Mouse (Mus musculus) midbrain, postnatal 0 days (tissue): ENCODE measurements around the gene Olfr669. TPM values are rescaled to one million over a fixed set of nuclear protein-coding genes. Genes with fewer than 3 reads are reported as not detected.
"Not testable (repeated sequence)": the region's sequence is repeated elsewhere in the genome, so short reads cannot be mapped to it uniquely, and the experiment has no call there.

Experiments used
- ATAC-seq: fragments of 200-750 bp; cut with Nextera tagmentation; 2 replicates; pipeline ENCODE4 v1.8.0; 2017; ENCODE audit warnings: moderate number of reproducible peaks, mild to moderate bottlenecking, moderate TSS enrichment, moderate library complexity; ENCODE audit not compliant: low FRiP score
- DNase-seq: peaks from one replicate; pipeline ENCODE4 v3.0.0-alpha.2; 2015; ENCODE audit warnings: low spot score
- H3K27ac ChIP-seq: fragments of 300-500 bp; sonication (generic); 2 replicates; pipeline ENCODE4 v1.5.1; 2014; ENCODE audit warnings: low read depth, mild to moderate bottlenecking, low read length, mixed read lengths
- H3K27me3 ChIP-seq: fragments of 300-500 bp; sonication (generic); 2 replicates; pipeline ENCODE4 v1.6.1; 2014; ENCODE audit warnings: low read length, control low read depth, mixed read lengths; ENCODE audit not compliant: insufficient read depth
- H3K36me3 ChIP-seq: fragments of 300-500 bp; sonication (generic); 2 replicates; pipeline ENCODE4 v1.6.1; 2014; ENCODE audit warnings: low read length, control low read depth, mixed read lengths; ENCODE audit not compliant: insufficient read depth
- H3K4me1 ChIP-seq: fragments of 300-500 bp; sonication (generic); 2 replicates; pipeline ENCODE4 v1.6.1; 2014; ENCODE audit warnings: mild to moderate bottlenecking, control low read depth, antibody characterized with exemption, low read length, mixed read lengths; ENCODE audit not compliant: insufficient read depth
- H3K4me2 ChIP-seq: fragments of 300-500 bp; sonication (generic); 2 replicates; pipeline ENCODE4 v1.6.1; 2014; ENCODE audit warnings: low read depth, mild to moderate bottlenecking, low read length, mixed read lengths; ENCODE audit not compliant: poor library complexity, severe bottlenecking
- H3K4me3 ChIP-seq: fragments of 300-500 bp; sonication (generic); 2 replicates; pipeline ENCODE4 v1.5.1; 2014; ENCODE audit warnings: low read depth, mild to moderate bottlenecking, low read length, moderate library complexity
- H3K9ac ChIP-seq: fragments of 300-500 bp; sonication (generic); replicated peaks from 2 replicates; pipeline ENCODE4 v1.6.1; 2014; ENCODE audit warnings: mild to moderate bottlenecking, low read length, moderate library complexity, mixed read lengths; ENCODE audit not compliant: poor library complexity, severe bottlenecking
- H3K9me3 ChIP-seq: fragments of 300-500 bp; sonication (generic); 2 replicates; pipeline ENCODE4 v1.6.1; 2016; ENCODE audit warnings: low read length, control low read depth
- CTCF ChIP-seq: IDR thresholded peaks from 2 replicates; pipeline ENCODE4 v1.5.1; 2016; ENCODE audit warnings: antibody characterized with exemption, mild to moderate bottlenecking
- WGBS: fragments of 180-500 bp; shearing (Covaris S2); extraction: QIAGEN DNeasy Blood & Tissue Kit; methylation state at CpG from one replicate; pipeline ENCODE4 v1.1.7; 2014; 5-methylcytosine and 5-hydroxymethylcytosine counted together
- polyA plus RNA-seq: library from polyadenylated mRNA; unstranded; fragments of >200 nt; fragmentation: Nextera tagmentation; extraction: Ambion mirVana; gene quantifications from 2 replicates; pipeline ENCODE4 v1.2.1, GENCODE M21; 2015
- total RNA-seq: library from RNA; depleted of rRNA; stranded (reverse); fragments of >200 nt; gene quantifications from 2 replicates; pipeline ENCODE4 v1.2.3, GENCODE M21; 2014; rRNA removed

Gene Olfr669
- not detected in 2 replicates for total RNA-seq
- not detected in 2 replicates for polyA plus RNA-seq

- ATAC-seq (no peak), DNase-seq (no peak)
- no peak for TF ChIP-seq CTCF
- H3K27me3 ChIP-seq = no peaks in the 10 kb centered on the region
- H3K4me2 ChIP-seq = no peak within 1 kb of the TSS
- no peak within 1 kb of the TSS for H3K27ac ChIP-seq
- no peak within 1 kb of the TSS for H3K9ac ChIP-seq
- H3K9me3 ChIP-seq = no peaks in the 10 kb centered on the region
- WGBS = 89% methylated on average over 1 of the region's 1 CpGs
- no peak within 1 kb of the TSS for H3K4me3 ChIP-seq
- no peaks in the 10 kb centered on the region for H3K4me1 ChIP-seq
- no peaks in the 10 kb centered on the region for H3K36me3 ChIP-seq
Measured at GRCm38 (mm10) chr7:104933940-104934339, at the start of gene Olfr669. Olfr669 (plus strand) TSS chr7:104934240.

DNA sequence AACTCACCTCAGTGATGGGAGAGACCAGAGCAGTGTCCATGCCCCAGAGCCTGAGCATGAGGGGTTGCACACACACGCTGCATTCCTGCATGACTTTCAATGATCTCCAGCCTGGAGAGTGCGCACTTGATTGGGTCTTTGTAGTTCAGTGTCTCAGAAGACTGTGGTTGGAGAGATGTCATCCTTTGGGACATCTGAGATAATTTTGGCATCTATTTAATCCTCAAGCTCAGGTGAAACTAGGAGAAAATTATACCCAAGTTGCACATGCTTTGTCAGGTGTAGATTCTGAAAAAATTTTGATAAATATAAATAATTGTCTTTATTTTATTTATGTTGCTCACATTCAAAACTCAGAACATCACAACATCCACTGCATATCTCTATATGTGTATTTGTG, 38.2 kb upstream of the Olfr669 start, which contains the start of gene Olfr666:
TSS of gene Olfr666 (minus strand) at position 101 of the 400 bp plus-strand sequence.
- DNase-seq (no peak), ATAC-seq (no peak)
- Histone ChIP-seq H3K36me3 (no peaks in the 10 kb centered on the region), H3K4me1 (no peaks in the 10 kb centered on the region), H3K27ac (no peak within 1 kb of the TSS), H3K27me3 (no peaks in the 10 kb centered on the region), H3K9ac (no peak within 1 kb of the TSS), H3K4me3 (no peak within 1 kb of the TSS), H3K4me2 (no peak within 1 kb of the TSS), H3K9me3 (no peaks in the 10 kb centered on the region)
- 86% methylated on average over 2 of the region's 2 CpGs for WGBS
- no peak for TF ChIP-seq CTCF

GRCm38 (mm10) chr7:104921382-104921781, 12.7 kb upstream of the Olfr669 start, which contains the start of gene Olfr667:
Olfr667 (minus strand) TSS chr7:104921482.
- Histone ChIP-seq H3K27ac (no peak within 1 kb of the TSS), H3K36me3 (no peaks in the 10 kb centered on the region), H3K27me3 (no peaks in the 10 kb centered on the region), H3K9ac (no peak within 1 kb of the TSS), H3K4me1 (no peaks in the 10 kb centered on the region), H3K9me3 (no peaks in the 10 kb centered on the region), H3K4me3 (no peak within 1 kb of the TSS), H3K4me2 (no peak within 1 kb of the TSS)
- ATAC-seq (no peak), DNase-seq (no peak)
- no peak for TF ChIP-seq CTCF
- 91% methylated on average over 1 of the region's 1 CpGs for WGBS

DNA sequence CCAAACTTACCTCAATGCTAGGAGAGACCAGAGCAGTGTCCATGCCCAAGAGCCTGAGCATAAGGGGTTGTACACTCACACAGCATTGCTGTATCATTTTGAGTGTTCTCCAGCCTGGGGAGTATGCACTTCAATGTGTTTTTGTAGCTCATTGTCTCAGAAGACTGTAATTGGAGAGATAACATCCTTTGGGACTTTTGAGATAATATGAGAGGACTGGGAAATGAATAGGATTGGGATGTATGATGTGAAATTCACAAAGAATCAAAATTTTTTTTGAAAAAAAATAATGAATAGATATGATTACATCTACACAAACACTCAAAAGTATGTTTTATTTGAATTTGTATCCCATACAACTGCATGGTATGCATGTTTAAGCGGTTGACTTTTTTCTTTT, 6.1 kb upstream of the Olfr669 start, which contains the start of gene Olfr668:
TSS of gene Olfr668 (minus strand) at position 101 of the 400 bp plus-strand sequence.
- no peaks in the 10 kb centered on the region for H3K36me3 ChIP-seq
- H3K9me3 ChIP-seq = no peaks in the 10 kb centered on the region
- ATAC-seq (no peak), DNase-seq (no peak)
- no peaks in the 10 kb centered on the region for H3K27me3 ChIP-seq
- no peak within 1 kb of the TSS for H3K27ac ChIP-seq
- TF ChIP-seq CTCF = no peak
- H3K4me3 ChIP-seq = no peak within 1 kb of the TSS
- WGBS = 77% methylated on average over 1 of the region's 1 CpGs
- no peak within 1 kb of the TSS for H3K9ac ChIP-seq
- no peak within 1 kb of the TSS for H3K4me2 ChIP-seq
- H3K4me1 ChIP-seq = no peaks in the 10 kb centered on the region

DNA sequence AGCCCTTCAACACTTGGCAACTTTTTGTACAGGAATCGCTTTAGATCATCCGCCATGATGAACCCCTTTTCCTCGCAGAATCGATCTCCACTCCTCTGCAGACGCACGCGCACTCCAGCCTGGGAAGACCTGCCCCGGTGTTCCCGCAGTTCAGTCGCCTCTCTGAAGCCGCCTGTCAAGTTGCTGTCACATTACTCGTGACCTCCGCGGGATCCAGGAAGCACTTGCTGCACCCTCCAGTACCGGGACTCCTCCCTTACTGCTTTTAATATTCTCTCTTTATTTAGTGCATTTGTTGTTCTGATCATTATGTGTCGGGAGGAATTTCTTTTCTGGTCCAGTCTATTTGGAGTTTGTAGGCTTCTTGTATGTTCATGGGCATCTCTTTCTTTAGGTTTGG, 16.2 kb downstream of the Olfr669 start:
- not testable (repeated sequence) for ATAC-seq, H3K36me3 ChIP-seq, H3K4me2 ChIP-seq, H3K27me3 ChIP-seq, H3K9me3 ChIP-seq, DNase-seq, H3K27ac ChIP-seq, H3K9ac ChIP-seq, H3K4me3 ChIP-seq, H3K4me1 ChIP-seq
- WGBS = 94% methylated on average over 16 of the region's 16 CpGs

DNA sequence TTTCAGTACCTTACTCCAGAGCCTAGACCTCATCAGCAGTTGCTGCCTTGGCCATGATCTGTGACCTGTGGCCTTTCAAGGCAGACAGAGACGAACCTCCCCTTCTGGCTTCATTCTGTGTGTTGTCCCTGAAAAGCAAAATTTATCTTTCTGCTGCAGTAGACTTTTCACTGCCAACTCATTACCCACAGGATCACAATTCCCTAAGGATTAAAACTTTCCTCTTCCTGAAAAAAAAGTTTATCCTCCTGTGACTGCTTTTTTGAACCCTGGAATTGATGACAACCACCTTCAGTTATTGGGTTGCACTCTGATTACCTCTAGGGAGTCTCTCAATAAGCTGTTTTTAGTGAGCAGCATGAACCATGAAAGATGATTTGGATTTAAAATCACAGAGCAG, 28.5 kb downstream of the Olfr669 start, which contains the start of gene Olfr670:
TSS of gene Olfr670 (minus strand) at position 101 of the 400 bp plus-strand sequence.
- H3K9ac ChIP-seq = no peak within 1 kb of the TSS
- DNase-seq (no peak), ATAC-seq (no peak)
- no peak within 1 kb of the TSS for H3K27ac ChIP-seq
- no peak within 1 kb of the TSS for H3K4me2 ChIP-seq
- no peak for TF ChIP-seq CTCF
- H3K27me3 ChIP-seq = no peaks in the 10 kb centered on the region
- H3K9me3 ChIP-seq = no peaks in the 10 kb centered on the region
- no peak within 1 kb of the TSS for H3K4me3 ChIP-seq
- H3K4me1 ChIP-seq = no peaks in the 10 kb centered on the region
- WGBS = 52% methylated on average over 1 of the region's 1 CpGs
- no peaks in the 10 kb centered on the region for H3K36me3 ChIP-seq
